Mouse (Mus musculus): ENCODE results near the gene Tomm40l. TPM values are rescaled to one million over a fixed set of nuclear protein-coding genes. Genes with fewer than 3 reads are reported as not detected.

Tomm40l gene
- 2.2 TPM in 2 replicates for polyA plus RNA-seq (2012)

GRCm38 (mm10) chr1:171222238-171223155 lies at the start of gene Tomm40l:
Tomm40l (minus strand) TSS chr1:171222514.
- Histone ChIP-seq H3K36me3 (ENCODE audit: control insufficient read depth) (peaks cover 24% of the 10 kb centered on the region), H3K4me3 (replicated peaks) (peak within 1 kb of the TSS; percentile 79), H3K9me3 (ENCODE audit: control insufficient read depth, low read length) (no peaks in the 10 kb centered on the region), H3K4me1 (ENCODE audit: control insufficient read depth) (peaks cover 27% of the 10 kb centered on the region), H3K27me3 (ENCODE audit: control insufficient read depth) (no peaks in the 10 kb centered on the region; the same call in 1 of the 2 replicates)
- TF ChIP-seq GATA1 (IDR thresholded peaks at IDR 0.05; ENCODE audit: low read length) (no peak), TAL1 (IDR thresholded peaks at IDR 0.05; ENCODE audit: low read length) (no peak)

- H3K27me3 ChIP-seq (ENCODE audit: control insufficient read depth), result 0 out of 2 replicates have a peak, but pooled peaks cover under 1% of the 10 kb centered on the region
- H3K36me3 ChIP-seq (ENCODE audit: control insufficient read depth), result peaks cover 57% of the 10 kb centered on the region
- H3K4me1 ChIP-seq (ENCODE audit: control insufficient read depth), result peaks cover 71% of the 10 kb centered on the region
- peak overlapping the region; percentile 70 for H3K4me3 ChIP-seq (replicated peaks)
- TF ChIP-seq TAL1 (IDR thresholded peaks at IDR 0.05; ENCODE audit: low read length) (no peak), GATA1 (IDR thresholded peaks at IDR 0.05; ENCODE audit: low read length) (no peak)
- 0 out of 2 replicates have a peak, but pooled peaks cover 2% of the 10 kb centered on the region for H3K9me3 ChIP-seq (ENCODE audit: control insufficient read depth, low read length)
These were observed 49.8 kb upstream of the Tomm40l start for GRCm38 (mm10) chr1:171272086-171272485.

DNA sequence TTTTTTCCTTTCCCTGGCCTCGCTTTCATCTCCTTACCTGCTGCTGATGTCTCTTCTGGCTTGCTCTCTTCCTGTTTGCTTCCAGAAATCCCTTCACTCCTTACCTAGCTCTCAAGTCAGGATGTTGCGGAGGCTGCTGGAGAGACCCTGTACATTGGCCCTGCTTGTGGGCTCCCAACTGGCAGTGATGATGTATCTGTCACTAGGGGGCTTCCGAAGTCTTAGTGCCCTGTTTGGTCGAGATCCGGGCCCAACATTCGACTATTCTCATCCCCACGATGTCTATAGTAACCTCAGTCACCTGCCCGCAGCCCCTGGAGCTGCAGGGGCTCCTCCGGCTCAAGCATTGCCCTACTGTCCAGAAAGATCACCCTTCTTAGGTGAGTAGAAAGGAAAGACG lies 49.3 kb upstream of the Tomm40l start:
- TF ChIP-seq TAL1 (IDR thresholded peaks at IDR 0.05; ENCODE audit: low read length) (no peak), GATA1 (IDR thresholded peaks at IDR 0.05; ENCODE audit: low read length) (no peak)
- 0 out of 2 replicates have a peak, but pooled peaks cover 2% of the 10 kb centered on the region for H3K27me3 ChIP-seq (ENCODE audit: control insufficient read depth)
- 0 out of 2 replicates have a peak, but pooled peaks cover 2% of the 10 kb centered on the region for H3K9me3 ChIP-seq (ENCODE audit: control insufficient read depth, low read length)
- H3K4me3 ChIP-seq (replicated peaks), result peak overlapping the region; percentile 70
- H3K4me1 ChIP-seq (ENCODE audit: control insufficient read depth), result peaks cover 68% of the 10 kb centered on the region
- H3K36me3 ChIP-seq (ENCODE audit: control insufficient read depth), result peaks cover 52% of the 10 kb centered on the region

GRCm38 (mm10) chr1:171271196-171271595 lies 48.9 kb upstream of the Tomm40l start:
- peak overlapping the region; percentile 70 for H3K4me3 ChIP-seq (replicated peaks)
- H3K36me3 ChIP-seq (ENCODE audit: control insufficient read depth), result peaks cover 48% of the 10 kb centered on the region
- TF ChIP-seq GATA1 (IDR thresholded peaks at IDR 0.05; ENCODE audit: low read length) (peak; percentile 41; the same call in 1 of the 2 replicates), TAL1 (IDR thresholded peaks at IDR 0.05; ENCODE audit: low read length) (no peak)
- H3K27me3 ChIP-seq (ENCODE audit: control insufficient read depth), result 0 out of 2 replicates have a peak, but pooled peaks cover 2% of the 10 kb centered on the region
- H3K9me3 ChIP-seq (ENCODE audit: control insufficient read depth, low read length), result 0 out of 2 replicates have a peak, but pooled peaks cover 2% of the 10 kb centered on the region
- peaks cover 64% of the 10 kb centered on the region for H3K4me1 ChIP-seq (ENCODE audit: control insufficient read depth)

GRCm38 (mm10) chr1:171270573-171270900 lies 48.2 kb upstream of the Tomm40l start:
- Histone ChIP-seq H3K27me3 (ENCODE audit: control insufficient read depth) (0 out of 2 replicates have a peak, but pooled peaks cover 2% of the 10 kb centered on the region), H3K4me3 (replicated peaks) (peak overlapping the region; percentile 70), H3K9me3 (ENCODE audit: control insufficient read depth, low read length) (0 out of 2 replicates have a peak, but pooled peaks cover 2% of the 10 kb centered on the region), H3K36me3 (ENCODE audit: control insufficient read depth) (peaks cover 41% of the 10 kb centered on the region), H3K4me1 (ENCODE audit: control insufficient read depth) (peaks cover 59% of the 10 kb centered on the region)
- no peak for TF ChIP-seq TAL1 (IDR thresholded peaks at IDR 0.05; ENCODE audit: low read length)
- no peak for TF ChIP-seq GATA1 (IDR thresholded peaks at IDR 0.05; ENCODE audit: low read length)

DNA sequence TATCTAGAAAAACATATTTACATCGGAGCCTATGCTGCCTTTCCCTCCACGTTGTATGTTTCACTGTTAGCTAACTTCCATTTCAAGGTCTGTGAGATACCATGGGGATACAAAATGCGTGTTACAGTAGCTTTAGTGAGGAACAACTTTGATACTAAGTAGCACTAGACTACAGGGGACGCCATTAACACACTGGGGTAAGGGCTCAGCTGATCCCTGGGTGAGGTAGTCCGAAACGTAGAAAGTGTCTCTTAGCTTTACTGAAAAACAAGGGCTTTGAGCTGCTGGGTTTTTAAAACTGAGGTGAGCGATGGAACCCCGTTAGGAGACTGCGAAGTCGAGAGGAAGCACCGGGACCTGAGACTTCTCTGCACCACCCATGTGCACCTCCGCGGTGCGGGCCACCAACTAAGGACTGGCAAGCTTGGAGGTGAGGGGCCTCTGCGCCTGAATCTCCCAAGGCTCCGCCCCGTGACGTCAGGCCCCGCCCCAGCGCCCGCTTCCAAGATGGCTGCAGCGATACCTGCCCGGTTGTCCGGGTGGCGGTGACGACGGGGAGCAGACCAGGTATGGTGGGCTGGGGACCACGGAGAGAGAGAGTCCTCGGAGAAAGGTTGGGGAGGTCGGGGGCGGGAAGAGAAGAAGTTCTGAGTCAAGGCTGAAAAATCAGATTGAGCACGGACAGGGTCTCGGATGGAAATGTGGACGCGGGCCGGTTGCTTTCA lies 47.7 kb upstream of the Tomm40l start, which contains the start of gene B4galt3:
B4galt3 (plus strand) TSS at position 481 of the 725 bp plus-strand sequence.
- Histone ChIP-seq H3K27me3 (ENCODE audit: control insufficient read depth) (0 out of 2 replicates have a peak, but pooled peaks cover 6% of the 10 kb centered on the region), H3K36me3 (ENCODE audit: control insufficient read depth) (peaks cover 36% of the 10 kb centered on the region), H3K4me3 (replicated peaks) (peak within 1 kb of the TSS; percentile 70), H3K4me1 (ENCODE audit: control insufficient read depth) (peaks cover 54% of the 10 kb centered on the region), H3K9me3 (ENCODE audit: control insufficient read depth, low read length) (0 out of 2 replicates have a peak, but pooled peaks cover 2% of the 10 kb centered on the region)
- no peak for TF ChIP-seq TAL1 (IDR thresholded peaks at IDR 0.05; ENCODE audit: low read length)
- 0 out of 2 replicates have a peak, but pooled peaks have one; percentile 49 for TF ChIP-seq GATA1 (IDR thresholded peaks at IDR 0.05; ENCODE audit: low read length)

GRCm38 (mm10) chr1:171268341-171268740 lies 46.0 kb upstream of the Tomm40l start:
- Histone ChIP-seq H3K4me1 (ENCODE audit: control insufficient read depth) (peaks cover 38% of the 10 kb centered on the region), H3K9me3 (ENCODE audit: control insufficient read depth, low read length) (0 out of 2 replicates have a peak, but pooled peaks cover 2% of the 10 kb centered on the region), H3K27me3 (ENCODE audit: control insufficient read depth) (peaks cover 16% of the 10 kb centered on the region), H3K36me3 (ENCODE audit: control insufficient read depth) (peaks cover 19% of the 10 kb centered on the region), H3K4me3 (replicated peaks) (no peak overlapping the region)
- TF ChIP-seq TAL1 (IDR thresholded peaks at IDR 0.05; ENCODE audit: low read length) (no peak), GATA1 (IDR thresholded peaks at IDR 0.05; ENCODE audit: low read length) (no peak)

- Histone ChIP-seq H3K4me3 (replicated peaks) (no peak overlapping the region), H3K27me3 (ENCODE audit: control insufficient read depth) (peaks cover 35% of the 10 kb centered on the region), H3K4me1 (ENCODE audit: control insufficient read depth) (peaks cover 22% of the 10 kb centered on the region), H3K9me3 (ENCODE audit: control insufficient read depth, low read length) (no peaks in the 10 kb centered on the region), H3K36me3 (ENCODE audit: control insufficient read depth) (no peaks in the 10 kb centered on the region)
- TF ChIP-seq TAL1 (IDR thresholded peaks at IDR 0.05; ENCODE audit: low read length) (no peak), GATA1 (IDR thresholded peaks at IDR 0.05; ENCODE audit: low read length) (no peak)
These were observed 43.8 kb upstream of the Tomm40l start for GRCm38 (mm10) chr1:171265971-171266744.

Measured in erythroblast, embryonic 14.5 days (primary cell).